Mouse (Mus musculus) thymus, postnatal 14 days (tissue): Measurements from ENCODE around the gene Adcy7.

ENCODE experiments used
- DNase-seq: peaks from one replicate; pipeline ENCODE4 v3.0.0; 2021

The Adcy7 gene

DNA sequence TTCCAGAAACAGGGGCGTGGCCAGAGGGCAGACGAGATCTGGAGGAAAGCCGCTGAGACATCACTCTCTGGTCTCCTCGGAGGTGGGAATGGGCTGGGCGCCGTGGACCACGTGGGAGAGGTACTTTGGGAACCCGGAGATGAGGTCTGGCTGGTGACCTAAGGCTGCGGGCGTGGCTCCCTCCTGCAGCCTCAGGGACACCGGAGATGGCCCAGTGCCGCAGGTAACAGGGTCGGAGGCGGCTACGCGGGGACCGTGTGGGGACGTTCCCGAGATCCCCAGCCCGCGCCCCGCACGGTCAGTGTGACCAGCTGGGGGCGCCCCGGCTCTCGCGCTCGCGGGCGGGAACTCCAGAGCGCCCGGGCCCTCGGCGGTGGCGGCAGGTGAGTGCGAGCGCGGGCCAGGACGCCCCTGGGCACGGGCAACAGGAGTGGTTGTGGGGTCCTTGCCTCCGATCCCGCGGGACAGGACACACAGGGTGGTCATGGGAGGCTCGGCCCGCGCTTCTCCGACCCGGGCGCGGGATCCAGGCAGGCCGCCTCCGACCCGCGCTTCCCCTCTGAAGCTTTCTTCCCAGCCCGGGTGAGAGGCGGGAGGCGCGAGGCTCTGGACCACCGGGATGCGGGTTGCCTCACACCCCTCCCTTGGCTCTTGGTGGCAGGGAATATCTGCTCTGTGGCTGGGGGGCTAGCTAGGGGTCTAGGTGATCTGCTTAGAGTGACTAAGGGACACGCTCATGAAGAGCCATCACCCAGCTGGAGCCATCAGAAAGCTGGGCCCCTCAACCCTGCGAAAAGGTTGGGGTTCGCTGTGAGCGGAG is at the start of gene Adcy7:
Adcy7 (plus strand) TSS at position 173 of the 820 bp plus-strand sequence.
- peak; percentile 82 for DNase-seq

DNA sequence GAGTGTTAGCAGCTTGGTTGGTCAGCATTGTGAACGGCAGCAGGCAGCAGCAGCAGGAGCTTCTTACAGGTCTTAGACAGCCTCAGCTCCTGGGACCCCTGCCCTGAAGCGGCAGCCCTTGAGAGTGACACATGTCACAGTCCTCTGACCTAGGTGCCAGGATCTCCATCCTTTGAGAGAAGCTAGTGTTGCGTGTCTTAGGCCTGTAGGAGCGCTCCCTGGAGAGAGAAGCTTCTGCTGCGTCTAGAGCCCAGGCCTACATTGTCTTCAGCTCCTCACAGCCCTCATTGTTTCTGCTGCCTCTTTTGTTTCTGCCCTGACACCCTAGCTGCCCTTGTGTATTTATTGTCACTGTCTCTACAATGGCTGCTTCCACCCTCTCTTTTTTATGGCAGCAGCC is 46.8 kb upstream of the Adcy7 start:
- DNase-seq, result no peak

DNA sequence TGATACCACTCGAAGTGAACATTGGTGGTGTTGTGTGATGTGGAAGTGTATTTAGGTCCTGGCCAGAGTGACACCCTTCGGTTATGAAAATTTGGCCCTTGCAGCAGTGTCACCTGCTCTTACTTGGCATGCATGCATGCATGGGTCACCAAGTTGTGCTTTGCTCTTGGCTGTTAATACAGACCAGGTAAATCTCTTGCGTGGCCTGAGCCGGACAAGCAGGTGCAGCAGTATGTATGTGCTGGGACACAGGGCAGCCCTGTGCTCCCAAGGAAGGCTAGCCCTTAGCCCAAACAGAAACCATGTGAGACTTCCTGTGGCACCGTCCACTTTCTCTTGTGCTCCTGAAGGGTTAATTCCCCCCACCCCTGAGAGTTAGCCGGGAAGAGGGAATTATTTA is 44.4 kb upstream of the Adcy7 start:
- no peak for DNase-seq

GRCm38 (mm10) chr8:88228286-88228685 is 43.9 kb upstream of the Adcy7 start:
- no peak for DNase-seq

GRCm38 (mm10) chr8:88228800-88229199 is 43.4 kb upstream of the Adcy7 start:
- no peak for DNase-seq

DNA sequence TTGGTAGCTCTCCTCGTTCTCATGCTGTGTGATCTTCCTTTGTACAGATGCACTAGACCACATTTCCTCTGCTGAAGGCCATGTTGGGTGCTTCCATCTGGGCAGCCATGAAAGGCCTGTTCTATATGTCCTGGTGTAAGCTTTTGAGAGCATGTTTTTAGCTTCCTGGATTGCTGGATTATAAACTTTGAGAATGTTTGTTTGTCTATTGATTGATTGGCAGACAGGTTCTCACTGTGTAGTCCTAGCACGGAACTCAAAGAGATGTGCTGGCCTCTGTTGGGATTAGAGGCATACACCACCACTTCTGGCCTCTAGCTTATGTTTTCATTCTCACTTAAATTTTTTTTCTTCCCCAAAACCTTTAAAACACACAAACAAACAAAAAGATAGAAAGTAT is 35.5 kb upstream of the Adcy7 start:
- DNase-seq, result no peak

DNA sequence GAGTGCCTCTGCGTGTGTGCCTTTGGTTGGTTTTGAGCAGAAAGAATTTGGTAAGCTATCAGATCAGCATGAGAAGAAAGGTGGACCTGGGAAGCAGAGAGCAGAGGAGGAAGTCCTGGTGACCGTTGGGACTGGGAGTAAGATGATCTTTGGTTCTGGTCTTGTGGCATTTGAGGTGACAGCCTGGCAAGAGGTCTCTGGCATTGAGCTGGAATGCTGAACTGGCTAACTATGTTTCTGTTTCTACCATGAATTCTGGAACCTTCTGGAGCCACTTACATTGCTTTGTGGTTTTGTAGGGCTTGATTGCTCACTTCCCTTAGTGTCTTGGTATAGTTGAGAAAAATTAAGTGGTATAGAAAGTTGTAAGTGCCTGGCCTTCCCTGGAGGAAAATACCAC is 34.6 kb upstream of the Adcy7 start:
- DNase-seq, result no peak

DNA sequence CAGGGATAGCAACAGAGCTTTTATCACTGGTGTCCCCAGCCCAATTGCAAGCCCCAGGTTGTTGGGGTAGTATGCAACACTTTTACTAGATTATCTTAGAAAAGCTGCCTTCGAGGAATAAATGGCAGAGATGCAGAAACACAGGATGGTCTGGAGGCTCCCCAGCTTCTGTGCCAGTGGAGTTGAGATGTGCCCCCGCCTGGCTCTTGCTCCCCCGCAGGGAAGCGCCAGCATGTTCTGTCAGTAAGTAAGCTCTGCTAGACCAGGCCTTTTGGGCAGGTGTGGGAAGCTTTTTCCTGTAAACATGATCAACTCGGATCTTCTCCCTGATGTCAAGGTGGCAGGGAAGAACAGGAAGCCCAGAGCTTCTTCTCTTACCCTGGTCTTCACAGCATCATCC is 32.9 kb upstream of the Adcy7 start:
- no peak for DNase-seq

DNA sequence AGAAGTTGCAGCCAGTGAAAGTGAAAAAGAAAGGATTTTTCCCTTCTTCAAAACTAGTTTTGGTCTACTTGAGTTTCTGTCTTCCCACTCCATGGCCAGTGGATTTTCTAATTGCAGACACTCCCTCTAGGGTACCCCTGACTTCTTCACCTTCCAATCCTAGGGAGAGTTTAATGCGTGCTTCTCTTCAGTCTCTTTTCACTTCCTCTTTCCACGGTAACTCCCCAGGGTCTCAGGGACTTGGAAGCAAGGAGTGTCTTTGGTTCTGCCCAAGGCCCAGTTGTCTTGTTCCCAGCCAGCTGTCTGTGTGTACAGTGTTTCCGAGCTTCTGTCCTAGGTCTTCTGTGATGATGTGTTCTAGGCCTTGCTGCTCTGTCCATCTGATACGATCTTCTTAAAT is 30.3 kb upstream of the Adcy7 start:
- no peak for DNase-seq

GRCm38 (mm10) chr8:88244298-88244697 is 27.9 kb upstream of the Adcy7 start:
- DNase-seq, result peak; percentile 73

- DNase-seq, result peak; percentile 73
These were observed 19.4 kb upstream of the Adcy7 start for GRCm38 (mm10) chr8:88252791-88253190.

- no peak for DNase-seq
These were observed 17.2 kb upstream of the Adcy7 start for GRCm38 (mm10) chr8:88254957-88255356.

GRCm38 (mm10) chr8:88258024-88258423 is 14.2 kb upstream of the Adcy7 start:
- no peak for DNase-seq

DNA sequence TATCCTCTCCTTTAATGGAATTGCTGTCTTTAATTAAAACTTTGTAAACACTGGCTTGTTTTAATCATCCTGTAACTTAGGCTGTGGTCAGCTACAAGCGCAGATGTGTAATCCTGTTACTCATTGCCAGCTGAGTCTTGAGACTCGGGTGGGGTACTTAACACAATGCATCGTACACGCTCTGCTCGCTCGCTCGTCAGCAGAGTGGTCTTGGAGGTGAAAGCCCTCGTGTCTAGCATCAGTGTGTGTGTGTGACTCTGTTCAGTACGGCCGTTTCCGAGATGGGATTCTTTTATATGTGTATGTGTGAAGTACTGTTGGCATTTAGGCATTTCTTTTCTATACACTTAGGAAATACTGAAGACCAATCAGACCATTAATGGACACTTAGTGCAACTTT is 13.7 kb upstream of the Adcy7 start:
- DNase-seq, result no peak

- DNase-seq, result no peak
These were observed 11.7 kb upstream of the Adcy7 start for GRCm38 (mm10) chr8:88260466-88260980.

DNA sequence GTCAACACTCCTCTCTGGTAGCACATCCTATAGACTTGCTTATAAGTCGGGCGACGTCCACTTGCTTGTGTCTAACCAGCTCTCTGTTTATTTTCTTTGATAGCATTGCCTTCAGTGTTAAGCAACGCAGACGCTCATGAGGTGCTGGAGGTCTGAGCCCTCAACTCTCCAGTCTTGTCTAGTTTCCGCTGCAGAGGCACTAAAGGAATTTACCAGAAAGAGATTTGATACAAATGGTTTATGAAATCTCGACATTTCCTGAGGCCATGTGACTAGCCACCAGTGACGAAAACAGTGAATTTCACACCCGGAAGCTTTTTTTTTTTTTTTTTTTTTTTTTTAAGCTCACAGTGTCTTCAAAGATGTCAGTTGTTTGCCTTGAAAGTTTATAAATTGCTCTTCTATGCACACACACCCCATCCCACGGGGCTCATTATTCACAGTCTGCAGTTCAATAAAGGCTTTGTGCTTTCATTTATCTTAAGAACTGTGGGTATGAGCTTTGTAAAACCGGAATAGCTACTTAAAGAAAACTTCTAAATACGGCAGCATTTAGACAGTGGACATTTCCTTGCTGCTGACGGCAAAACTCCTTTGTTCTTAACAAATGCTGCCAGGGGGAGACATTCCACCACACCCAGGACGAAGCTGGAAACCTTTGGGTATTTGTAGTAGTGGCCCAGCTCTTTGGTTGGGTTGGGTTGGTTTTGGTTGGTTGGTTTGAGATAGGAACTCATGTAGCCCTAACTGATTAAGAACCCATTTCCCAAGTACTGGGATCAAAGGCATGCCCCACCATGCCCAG is 9.2 kb upstream of the Adcy7 start:
- DNase-seq, result no peak

- no peak for DNase-seq
These were observed 6.7 kb upstream of the Adcy7 start for GRCm38 (mm10) chr8:88265511-88265910.

- peak; percentile 83 for DNase-seq
These were observed 5.9 kb upstream of the Adcy7 start for GRCm38 (mm10) chr8:88266170-88266800.

GRCm38 (mm10) chr8:88266801-88267403 is 5.3 kb upstream of the Adcy7 start:
- DNase-seq, result peak; percentile 36

GRCm38 (mm10) chr8:88269107-88269875 is 2.9 kb upstream of the Adcy7 start:
- DNase-seq, result peak; percentile 47

DNA sequence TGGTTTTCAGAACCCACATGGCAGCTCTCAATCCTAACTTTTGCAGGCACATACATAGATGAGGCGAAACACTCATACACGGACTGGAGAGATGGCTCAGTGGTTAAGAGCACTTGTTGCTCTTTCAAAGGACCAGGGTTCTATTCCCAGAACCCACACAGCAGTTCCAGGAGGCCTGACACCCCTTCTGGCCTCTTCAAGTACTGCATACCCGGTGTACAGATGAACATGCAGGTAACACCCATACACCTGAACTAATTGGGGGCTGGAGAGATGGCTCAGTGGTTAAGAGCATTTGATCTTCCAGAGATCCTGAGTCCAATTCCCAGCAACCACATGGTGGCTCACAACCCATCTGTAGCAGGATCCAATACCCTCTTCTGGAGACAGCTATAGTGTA is 2.1 kb upstream of the Adcy7 start:
- DNase-seq, result no peak

DNA sequence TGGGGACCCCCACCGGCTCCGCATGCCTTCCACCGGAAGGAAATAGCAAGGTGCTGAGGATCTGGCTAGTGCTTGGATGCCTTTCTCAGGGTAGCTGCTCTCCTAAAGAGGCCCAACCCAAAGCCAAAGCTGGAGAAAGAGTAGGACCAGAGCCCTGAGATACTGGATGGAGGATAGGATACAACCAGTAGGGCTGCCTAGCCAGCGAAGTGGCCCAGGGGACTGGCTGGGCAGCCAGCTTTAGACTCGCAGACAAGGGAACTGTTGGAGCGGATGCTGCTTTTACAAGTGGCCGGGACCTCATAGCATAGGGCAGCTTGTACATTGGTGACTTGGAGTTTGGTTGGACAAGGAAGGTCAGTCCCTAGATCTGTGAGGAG is 838 bp downstream of the Adcy7 start:
- no peak for DNase-seq
